Mouse (Mus musculus) lung, postnatal 0 days (tissue): ENCODE results near the gene Sspo. TPM values are rescaled to one million over a fixed set of nuclear protein-coding genes. Genes with fewer than 3 reads are reported as not detected.

Experiments
- ATAC-seq: fragments of 200-750 bp; cut with Nextera tagmentation; 2 replicates; pipeline ENCODE4 v1.8.0; 2017; ENCODE audit warnings: moderate library complexity
- DNase-seq: peaks from one replicate; pipeline ENCODE4 v3.0.0-alpha.2; 2016; ENCODE audit warnings: low spot score
- H3K27ac ChIP-seq: fragments of 300-500 bp; sonication (generic); 2 replicates; pipeline ENCODE4 v1.5.1; 2014; ENCODE audit warnings: antibody characterized with exemption, mild to moderate bottlenecking, low read length, mixed read lengths
- H3K27me3 ChIP-seq: fragments of 300-500 bp; sonication (generic); replicated peaks from 2 replicates; pipeline ENCODE4 v1.6.1; 2014; ENCODE audit warnings: low read length, mixed read lengths; ENCODE audit not compliant: insufficient read depth
- H3K36me3 ChIP-seq: fragments of 300-500 bp; sonication (generic); 2 replicates; pipeline ENCODE4 v1.6.1; 2014; ENCODE audit warnings: low read length, mixed read lengths; ENCODE audit not compliant: insufficient read depth
- H3K4me1 ChIP-seq: fragments of 300-500 bp; sonication (generic); 2 replicates; pipeline ENCODE4 v1.6.1; 2014; ENCODE audit warnings: antibody characterized with exemption, low read depth, low read length, mixed read lengths; ENCODE audit not compliant: insufficient read depth
- H3K4me2 ChIP-seq: fragments of 300-500 bp; sonication (generic); replicated peaks from 2 replicates; pipeline ENCODE4 v1.6.1; 2014; ENCODE audit warnings: low read depth, mild to moderate bottlenecking, low read length, moderate library complexity, mixed read lengths
- H3K4me3 ChIP-seq: fragments of 300-500 bp; sonication (generic); 2 replicates; pipeline ENCODE4 v1.5.1; 2014; ENCODE audit warnings: low read depth, low read length
- H3K9ac ChIP-seq: fragments of 300-500 bp; sonication (generic); replicated peaks from 2 replicates; pipeline ENCODE4 v1.6.1; 2014; ENCODE audit warnings: low read depth, mild to moderate bottlenecking
- H3K9me3 ChIP-seq: fragments of 300-500 bp; sonication (generic); 2 replicates; pipeline ENCODE4 v1.6.1; 2016; ENCODE audit warnings: low read length, mixed read lengths
- CTCF ChIP-seq: IDR thresholded peaks from 2 replicates; pipeline ENCODE4 v1.5.1; 2016; ENCODE audit warnings: antibody characterized with exemption, mild to moderate bottlenecking
- EP300 ChIP-seq: IDR thresholded peaks from 2 replicates; pipeline ENCODE4 v1.6.1; 2016; ENCODE audit warnings: antibody characterized with exemption, mild to moderate bottlenecking, control low read depth
- WGBS: fragments of 180-500 bp; shearing (Covaris S2); extraction: QIAGEN DNeasy Blood & Tissue Kit; methylation state at CpG from one replicate; pipeline ENCODE4 v1.1.7; 2014; 5-methylcytosine and 5-hydroxymethylcytosine counted together
- polyA plus RNA-seq: library from polyadenylated mRNA; unstranded; fragments of >200 nt; fragmentation: Nextera tagmentation; extraction: Ambion mirVana; gene quantifications from 2 replicates; pipeline ENCODE4 v1.2.1, GENCODE M21; 2015

Sspo gene
- polyA plus RNA-seq, 1 experiment from 2014 or later = 0.64 TPM

DNA sequence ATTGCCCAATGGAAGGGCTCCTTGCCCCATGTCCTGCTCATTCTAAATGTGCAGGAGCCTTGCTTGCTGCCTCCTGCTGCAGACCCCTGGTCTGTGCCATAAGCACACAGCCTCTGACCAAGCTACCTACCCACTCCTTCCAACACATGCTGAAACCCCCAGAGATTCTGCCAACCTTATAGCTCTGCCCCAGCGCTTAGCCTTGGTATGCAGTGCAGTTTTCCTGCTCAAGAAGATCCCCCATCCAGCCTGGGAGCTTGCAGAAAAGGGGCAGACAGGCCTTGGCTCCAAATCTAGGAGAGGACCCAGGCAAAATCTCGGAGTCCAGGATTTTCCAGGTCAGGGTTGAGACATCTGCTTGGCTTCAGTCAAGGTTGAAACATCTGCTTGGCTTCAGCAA is 85.4 kb downstream of the Sspo start:
- ATAC-seq (no peak), DNase-seq (no peak)
- Histone ChIP-seq H3K4me2 (no peak overlapping the region), H3K4me3 (no peak overlapping the region), H3K27me3 (no peaks in the 10 kb centered on the region), H3K36me3 (no peaks in the 10 kb centered on the region), H3K9me3 (no peaks in the 10 kb centered on the region), H3K4me1 (peaks cover 4% of the 10 kb centered on the region; the same call in 1 of the 2 replicates), H3K9ac (no peak overlapping the region), H3K27ac (no peak overlapping the region)
- WGBS = 72% methylated on average over 2 of the region's 2 CpGs
- TF ChIP-seq CTCF (no peak), EP300 (no peak)

DNA sequence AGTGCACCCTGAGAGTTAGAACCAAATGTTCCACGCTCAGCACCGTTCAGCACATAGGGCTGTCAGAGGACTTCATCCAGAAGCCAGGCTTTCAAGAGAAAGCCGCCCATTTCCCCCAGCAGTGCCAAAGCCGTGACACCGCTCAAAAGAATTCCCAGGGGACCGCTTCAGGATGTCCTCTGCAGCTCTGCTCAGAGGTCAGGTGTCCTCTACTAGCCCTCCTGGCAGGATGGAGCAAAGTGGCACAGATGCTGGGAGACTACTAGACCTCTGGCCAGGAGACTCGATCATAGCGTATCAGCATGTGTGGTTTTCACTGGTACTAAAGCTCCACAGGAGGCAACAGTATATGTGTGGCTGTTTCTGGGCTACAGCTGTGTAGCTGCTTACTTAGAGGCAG is 86.9 kb downstream of the Sspo start:
- WGBS = 78% methylated on average over 8 of the region's 8 CpGs
- Histone ChIP-seq H3K4me2 (no peak overlapping the region), H3K9ac (no peak overlapping the region)

DNA sequence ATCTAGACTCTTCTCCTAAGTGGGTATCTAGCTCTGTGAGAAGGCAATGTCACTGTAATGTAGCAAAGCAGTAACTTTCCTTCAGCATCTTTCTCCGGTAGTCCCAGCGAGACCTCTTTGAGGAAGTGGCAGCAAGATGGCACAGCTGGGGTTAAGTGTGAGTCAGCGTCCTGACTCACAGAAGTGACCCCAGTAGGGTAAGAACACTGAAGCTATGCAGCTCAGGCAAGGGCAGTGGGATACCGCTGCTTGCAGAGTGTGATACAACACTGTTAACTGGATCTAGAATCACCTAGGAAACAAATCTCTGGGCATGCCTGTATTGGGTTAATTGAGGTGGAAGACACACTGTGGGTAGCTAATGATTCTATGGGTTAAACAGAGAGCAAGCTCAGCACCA is 88.1 kb downstream of the Sspo start:
- Histone ChIP-seq H3K36me3 (no peaks in the 10 kb centered on the region), H3K27ac (no peak overlapping the region), H3K9me3 (no peaks in the 10 kb centered on the region), H3K4me1 (peaks cover 4% of the 10 kb centered on the region; the same call in 1 of the 2 replicates), H3K4me2 (no peak overlapping the region), H3K4me3 (no peak overlapping the region), H3K27me3 (no peaks in the 10 kb centered on the region), H3K9ac (no peak overlapping the region)
- DNase-seq (no peak), ATAC-seq (no peak)
- TF ChIP-seq EP300 = no peak
- 65% methylated on average over 4 of the region's 4 CpGs for WGBS

More for the DNA sequence above, 86.9 kb downstream of the Sspo start:
- no peak for DNase-seq
- no peak overlapping the region for H3K4me3 ChIP-seq
- H3K27ac ChIP-seq = no peak overlapping the region
- peaks cover 4% of the 10 kb centered on the region; the same call in 1 of the 2 replicates for H3K4me1 ChIP-seq
- no peaks in the 10 kb centered on the region for H3K9me3 ChIP-seq
- no peaks in the 10 kb centered on the region for H3K27me3 ChIP-seq
- ATAC-seq = no peak
- no peak for TF ChIP-seq CTCF
- TF ChIP-seq EP300 = no peak
- no peaks in the 10 kb centered on the region for H3K36me3 ChIP-seq

- DNase-seq (peak; percentile 74), ATAC-seq (peak; percentile 54)
- no peaks in the 10 kb centered on the region for H3K27me3 ChIP-seq
- H3K4me2 ChIP-seq = peak within 1 kb of the TSS; percentile 51
- TF ChIP-seq CTCF (no peak), EP300 (no peak)
- H3K9me3 ChIP-seq = no peaks in the 10 kb centered on the region
- H3K4me1 ChIP-seq = peaks cover 4% of the 10 kb centered on the region; the same call in 1 of the 2 replicates
- H3K27ac ChIP-seq = no peak within 1 kb of the TSS
- WGBS = 6% methylated on average over 38 of the region's 38 CpGs
- no peaks in the 10 kb centered on the region for H3K36me3 ChIP-seq
- no peak within 1 kb of the TSS for H3K9ac ChIP-seq
- peak within 1 kb of the TSS; percentile 17; the same call in 1 of the 2 replicates for H3K4me3 ChIP-seq
Observed at GRCm38 (mm10) chr6:48537105-48537954, 89.3 kb downstream of the Sspo start, which contains the start of gene Atp6v0e2. TSS of gene Atp6v0e2 (plus strand) at chr6:48537615.

DNA sequence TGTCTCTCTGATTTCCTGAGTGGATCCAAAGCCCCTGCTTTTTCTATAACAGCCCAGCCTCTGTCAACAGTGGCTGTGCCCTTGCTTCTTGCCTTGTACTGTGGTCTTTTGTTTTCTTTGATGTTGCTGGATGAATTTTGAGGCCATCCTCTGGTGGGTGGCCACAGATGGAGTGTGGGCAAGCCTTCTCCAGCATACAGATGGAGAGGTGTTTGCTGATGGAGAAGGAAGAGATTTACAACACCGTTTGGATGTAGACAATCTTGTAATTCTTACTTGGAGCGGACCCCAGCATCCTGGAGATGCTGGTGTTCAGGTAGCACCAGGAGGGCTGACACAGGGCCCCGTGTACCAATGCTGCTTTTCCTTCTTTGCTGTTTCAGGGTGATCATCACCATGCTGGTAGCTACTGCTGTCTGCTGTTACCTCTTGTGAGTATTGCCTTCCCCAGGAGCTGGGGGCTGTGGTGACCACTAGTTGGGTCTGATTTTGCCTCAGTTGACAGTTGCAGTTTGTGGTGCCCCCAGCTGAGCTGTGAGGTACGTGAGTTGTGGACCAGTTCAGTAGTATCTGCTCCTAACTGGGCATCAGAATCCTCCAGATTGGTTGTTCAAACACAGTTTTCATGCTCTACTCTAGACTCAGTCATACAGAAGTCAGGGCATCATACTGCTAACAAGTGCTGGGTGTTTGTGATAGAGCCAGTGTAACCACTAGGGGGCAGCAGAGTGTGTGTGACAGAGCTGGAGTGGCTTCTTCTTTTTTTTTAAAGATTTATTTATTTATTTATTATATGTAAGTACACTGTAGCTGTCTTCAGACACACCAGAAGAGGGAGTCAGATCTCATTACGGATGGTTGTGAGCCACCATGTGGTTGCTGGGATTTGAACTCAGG is 91.1 kb downstream of the Sspo start:
- ATAC-seq (peak; percentile 40; the same call in 1 of the 2 replicates), DNase-seq (peak; percentile 88)
- no peak overlapping the region for H3K4me3 ChIP-seq
- H3K9ac ChIP-seq = no peak overlapping the region
- no peak overlapping the region for H3K27ac ChIP-seq
- H3K4me2 ChIP-seq = no peak overlapping the region
- H3K27me3 ChIP-seq = no peaks in the 10 kb centered on the region
- no peaks in the 10 kb centered on the region for H3K9me3 ChIP-seq
- peak; percentile 82 for TF ChIP-seq CTCF
- no peak for TF ChIP-seq EP300
- H3K4me1 ChIP-seq = peaks cover 4% of the 10 kb centered on the region; the same call in 1 of the 2 replicates
- 73% methylated on average over 4 of the region's 5 CpGs for WGBS
- H3K36me3 ChIP-seq = no peaks in the 10 kb centered on the region

DNA sequence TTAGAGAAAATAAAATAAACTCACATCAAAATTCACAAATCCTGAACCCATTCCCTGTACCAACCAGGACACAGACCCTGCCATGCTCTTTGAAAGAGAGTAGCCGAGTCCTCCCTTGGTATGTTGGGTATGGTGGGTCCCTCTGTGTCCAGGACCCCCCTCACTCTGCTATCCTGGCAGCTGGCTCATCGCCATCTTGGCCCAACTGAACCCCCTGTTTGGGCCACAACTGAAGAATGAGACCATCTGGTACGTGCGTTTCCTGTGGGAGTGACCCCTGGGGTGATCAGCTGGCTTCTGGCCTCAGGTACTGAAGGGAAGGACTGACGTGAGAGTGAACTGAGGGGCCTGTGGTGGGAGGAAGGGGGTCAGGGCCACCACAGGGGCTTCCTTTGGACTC is 91.8 kb downstream of the Sspo start:
- 69% methylated on average over 5 of the region's 5 CpGs for WGBS
- Histone ChIP-seq H3K9ac (no peak overlapping the region), H3K27ac (no peak overlapping the region), H3K4me3 (no peak overlapping the region), H3K36me3 (no peaks in the 10 kb centered on the region), H3K27me3 (no peaks in the 10 kb centered on the region), H3K9me3 (no peaks in the 10 kb centered on the region), H3K4me1 (peaks cover 4% of the 10 kb centered on the region; the same call in 1 of the 2 replicates), H3K4me2 (no peak overlapping the region)
- DNase-seq = no peak
- ATAC-seq = no peak
- TF ChIP-seq CTCF (no peak), EP300 (no peak)
